Mouse (Mus musculus) embryonic facial prominence, embryonic 14.5 days (tissue): Measurements from ENCODE around the gene Tbc1d7. TPM values are rescaled to one million over a fixed set of nuclear protein-coding genes. Genes with fewer than 3 reads are reported as not detected.

ENCODE experiments used
- ATAC-seq: fragments of 200-750 bp; cut with Nextera tagmentation; 2 replicates; pipeline ENCODE4 v1.8.0; 2017; ENCODE audit warnings: low read depth, moderate number of reproducible peaks, moderate TSS enrichment
- DNase-seq: peaks from one replicate; pipeline ENCODE4 v3.0.0-alpha.2; 2015; ENCODE audit warnings: low spot score
- H3K27ac ChIP-seq: fragments of 300-500 bp; sonication (generic); replicated peaks from 2 replicates; pipeline ENCODE4 v1.5.1; 2014; ENCODE audit warnings: low read depth, mild to moderate bottlenecking, low read length, moderate library complexity
- H3K27me3 ChIP-seq: fragments of 300-500 bp; sonication (generic); replicated peaks from 2 replicates; pipeline ENCODE4 v1.6.1; 2014; ENCODE audit warnings: low read length; ENCODE audit not compliant: control insufficient read depth, insufficient read depth
- H3K36me3 ChIP-seq: fragments of 300-500 bp; sonication (generic); 2 replicates; pipeline ENCODE4 v1.6.1; 2014; ENCODE audit warnings: low read length, mixed read lengths; ENCODE audit not compliant: control insufficient read depth, insufficient read depth
- H3K4me1 ChIP-seq: fragments of 300-500 bp; sonication (generic); 2 replicates; pipeline ENCODE4 v1.6.1; 2014; ENCODE audit warnings: antibody characterized with exemption, low read length; ENCODE audit not compliant: control insufficient read depth, insufficient read depth
- H3K4me2 ChIP-seq: fragments of 300-500 bp; sonication (generic); 2 replicates; pipeline ENCODE4 v1.6.1; 2014; ENCODE audit warnings: low read depth, mild to moderate bottlenecking, low read length, moderate library complexity, mixed read lengths
- H3K4me3 ChIP-seq: fragments of 300-500 bp; sonication (generic); 2 replicates; pipeline ENCODE4 v1.5.1; 2014; ENCODE audit warnings: low read depth, mild to moderate bottlenecking, low read length
- H3K9ac ChIP-seq: fragments of 300-500 bp; sonication (generic); 2 replicates; pipeline ENCODE4 v1.6.1; 2014; ENCODE audit warnings: low read depth, mild to moderate bottlenecking, low read length, moderate library complexity, mixed read lengths
- H3K9me3 ChIP-seq: fragments of 300-500 bp; sonication (generic); 2 replicates; pipeline ENCODE4 v1.6.1; 2016; ENCODE audit warnings: low read length; ENCODE audit not compliant: control insufficient read depth
- WGBS: fragments of 180-500 bp; shearing (Covaris S2); extraction: QIAGEN DNeasy Blood & Tissue Kit; methylation state at CpG from one replicate; pipeline ENCODE4 v1.1.7; 2014; 5-methylcytosine and 5-hydroxymethylcytosine counted together
- polyA plus RNA-seq: library from polyadenylated mRNA; unstranded; fragments of >200 nt; fragmentation: Nextera tagmentation; extraction: Ambion mirVana; gene quantifications from 2 replicates; pipeline ENCODE4 v1.2.1, GENCODE M21; 2014

The Tbc1d7 gene
- polyA plus RNA-seq, 1 experiment from 2014 or later: 45.9 TPM

DNA sequence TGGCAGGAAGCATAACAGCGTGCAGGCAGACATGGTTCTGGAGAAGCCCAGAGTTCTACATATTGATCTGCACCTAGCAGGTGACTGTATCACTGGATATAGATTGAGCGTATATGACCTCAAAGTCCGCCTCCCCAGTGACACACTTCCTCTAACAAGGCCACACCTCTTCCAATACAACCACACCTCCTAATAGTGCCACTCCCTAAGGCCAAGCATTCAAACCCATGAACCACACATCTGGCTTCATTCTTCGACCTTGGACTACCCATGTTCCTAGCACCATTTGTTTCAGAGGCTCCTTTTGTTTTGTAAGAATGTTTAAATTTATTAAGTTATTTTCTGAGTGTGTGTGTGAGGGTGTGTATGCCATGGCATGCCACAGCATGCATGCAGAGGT lies 16.4 kb upstream of the Tbc1d7 start:
- no peaks in the 10 kb centered on the region for H3K36me3 ChIP-seq

DNA sequence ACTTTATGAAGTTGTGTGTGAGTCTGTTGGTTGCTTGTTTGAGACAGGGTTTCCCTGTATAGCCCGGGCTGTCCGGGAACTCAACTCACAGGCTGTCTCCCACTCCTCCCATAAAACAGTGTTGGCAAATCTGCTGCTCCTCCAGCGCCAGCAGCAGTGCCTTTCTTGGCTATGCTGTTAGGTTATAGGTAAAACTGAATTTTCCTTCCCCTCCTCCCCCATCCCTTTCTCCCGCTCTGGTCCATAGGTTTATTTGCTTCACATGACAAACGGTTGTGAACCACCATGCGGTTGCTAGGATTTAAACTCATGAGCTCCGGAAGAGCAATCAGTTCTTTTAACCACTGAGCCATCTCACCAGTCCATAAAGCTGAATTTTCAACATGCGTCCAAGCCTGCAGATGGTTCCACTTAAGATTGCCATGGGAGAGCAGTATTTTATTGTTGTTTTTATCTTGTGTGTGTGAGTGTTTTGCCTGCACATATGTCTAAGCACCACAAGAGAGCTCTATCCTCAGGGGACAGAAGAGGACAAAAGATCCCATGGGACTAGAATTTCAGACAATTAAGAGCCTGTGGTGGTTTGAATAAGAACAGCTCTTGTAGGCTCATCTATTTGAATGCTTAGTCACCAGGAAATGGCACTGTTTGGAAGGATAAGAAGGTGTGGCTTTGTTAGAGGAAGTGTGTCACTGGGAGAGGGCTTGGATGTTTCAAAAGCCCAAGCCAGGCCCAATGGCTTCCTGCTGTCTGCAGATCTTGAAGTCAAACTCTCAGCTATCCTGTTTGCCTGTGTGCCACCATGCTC lies 12.2 kb upstream of the Tbc1d7 start:
- 33% methylated on average over 8 of the region's 8 CpGs for WGBS
- no peaks in the 10 kb centered on the region for H3K36me3 ChIP-seq
- peak overlapping the region; percentile 40; the same call in 1 of the 2 replicates for H3K9ac ChIP-seq
- peak; percentile 60 for DNase-seq
- ATAC-seq: peak; percentile 65
- no peaks in the 10 kb centered on the region; the same call in 1 of the 2 replicates for H3K27me3 ChIP-seq
- H3K4me1 ChIP-seq: peaks cover 3% of the 10 kb centered on the region; the same call in 1 of the 2 replicates
- H3K27ac ChIP-seq: peak overlapping the region; percentile 40
- H3K4me3 ChIP-seq: peak overlapping the region; percentile 39
- no peaks in the 10 kb centered on the region for H3K9me3 ChIP-seq
- H3K4me2 ChIP-seq: peak overlapping the region; percentile 57

More for the DNA sequence above, 16.4 kb upstream of the Tbc1d7 start:
- no peak overlapping the region for H3K4me3 ChIP-seq
- no peak overlapping the region for H3K9ac ChIP-seq
- peaks cover 11% of the 10 kb centered on the region for H3K4me1 ChIP-seq
- DNase-seq (no peak), ATAC-seq (no peak)
- no peaks in the 10 kb centered on the region for H3K9me3 ChIP-seq
- H3K27ac ChIP-seq: no peak overlapping the region
- no peak overlapping the region for H3K4me2 ChIP-seq
- no peaks in the 10 kb centered on the region for H3K27me3 ChIP-seq
- 89% methylated on average over 4 of the region's 4 CpGs for WGBS

DNA sequence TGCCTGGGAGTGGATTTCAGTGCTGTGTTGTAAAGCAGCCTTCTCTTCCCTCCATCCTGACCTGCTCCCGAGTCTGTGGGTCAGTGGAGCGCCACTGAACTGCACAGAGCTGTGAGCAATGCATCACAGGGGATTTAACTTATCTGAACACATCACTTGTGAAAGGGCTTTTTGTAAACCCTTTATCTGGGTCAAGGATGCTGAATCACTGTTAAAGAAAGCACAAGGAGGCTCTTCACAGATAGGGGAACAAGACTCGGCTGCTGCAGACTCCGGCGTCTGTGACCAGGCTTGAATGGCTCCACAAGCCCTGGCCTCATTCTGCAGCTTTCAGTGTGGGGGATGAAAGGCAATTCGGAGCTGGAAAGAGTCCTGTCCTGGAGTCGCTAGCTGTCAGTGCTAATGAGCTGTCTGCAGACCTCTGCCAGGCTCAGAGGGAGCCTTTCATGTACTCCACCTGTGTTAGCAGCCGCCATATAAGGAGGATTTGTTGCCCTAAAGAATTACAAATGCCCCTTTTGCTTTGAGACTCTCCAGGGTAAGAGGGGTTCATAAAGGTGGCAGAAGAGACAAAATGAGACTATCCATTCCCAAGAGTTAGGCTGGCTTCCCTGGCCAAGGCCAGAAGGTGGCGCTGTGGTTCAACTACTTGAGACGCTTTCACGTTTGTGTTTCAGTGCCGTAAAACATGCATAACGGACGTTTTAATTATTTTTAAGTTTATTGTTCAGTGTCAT lies 11.3 kb upstream of the Tbc1d7 start:
- no peaks in the 10 kb centered on the region; the same call in 1 of the 2 replicates for H3K27me3 ChIP-seq
- H3K9ac ChIP-seq: peak overlapping the region; percentile 40; the same call in 1 of the 2 replicates
- peak overlapping the region; percentile 40 for H3K27ac ChIP-seq
- H3K36me3 ChIP-seq: no peaks in the 10 kb centered on the region
- H3K9me3 ChIP-seq: no peaks in the 10 kb centered on the region
- WGBS: 20% methylated on average over 14 of the region's 14 CpGs
- peak overlapping the region; percentile 57 for H3K4me2 ChIP-seq
- DNase-seq: peak; percentile 91
- ATAC-seq: peak; percentile 70; the same call in 1 of the 2 replicates
- H3K4me3 ChIP-seq: peak overlapping the region; percentile 39
- H3K4me1 ChIP-seq: peaks cover 3% of the 10 kb centered on the region; the same call in 1 of the 2 replicates

DNA sequence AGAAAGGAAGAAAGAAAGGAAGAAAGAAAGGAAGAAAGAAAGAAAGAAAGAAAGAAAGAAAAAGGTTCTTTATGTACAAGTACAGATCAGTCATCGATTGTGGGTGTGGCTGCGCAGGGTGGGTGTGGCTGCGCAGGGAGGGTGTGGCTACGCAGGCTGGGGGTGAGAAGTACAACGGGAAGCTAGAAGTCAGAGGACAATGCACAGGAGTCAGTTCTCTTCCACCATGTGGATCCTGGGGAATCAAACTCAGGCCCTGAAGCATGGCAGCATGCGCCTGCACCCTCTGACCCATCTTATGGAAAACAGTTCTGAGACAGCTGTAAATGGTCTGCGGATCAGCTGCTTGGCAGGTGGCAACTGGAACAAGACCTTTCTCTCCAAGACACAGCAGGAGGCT lies 9.8 kb upstream of the Tbc1d7 start:
- H3K4me3 ChIP-seq: no peak overlapping the region
- no peak overlapping the region for H3K27ac ChIP-seq
- DNase-seq (no peak), ATAC-seq (no peak)
- no peaks in the 10 kb centered on the region for H3K36me3 ChIP-seq
- H3K4me2 ChIP-seq: no peak overlapping the region
- peaks cover 3% of the 10 kb centered on the region; the same call in 1 of the 2 replicates for H3K4me1 ChIP-seq
- H3K27me3 ChIP-seq: no peaks in the 10 kb centered on the region; the same call in 1 of the 2 replicates
- no peaks in the 10 kb centered on the region for H3K9me3 ChIP-seq
- 62% methylated on average over 7 of the region's 7 CpGs for WGBS
- no peak overlapping the region for H3K9ac ChIP-seq

DNA sequence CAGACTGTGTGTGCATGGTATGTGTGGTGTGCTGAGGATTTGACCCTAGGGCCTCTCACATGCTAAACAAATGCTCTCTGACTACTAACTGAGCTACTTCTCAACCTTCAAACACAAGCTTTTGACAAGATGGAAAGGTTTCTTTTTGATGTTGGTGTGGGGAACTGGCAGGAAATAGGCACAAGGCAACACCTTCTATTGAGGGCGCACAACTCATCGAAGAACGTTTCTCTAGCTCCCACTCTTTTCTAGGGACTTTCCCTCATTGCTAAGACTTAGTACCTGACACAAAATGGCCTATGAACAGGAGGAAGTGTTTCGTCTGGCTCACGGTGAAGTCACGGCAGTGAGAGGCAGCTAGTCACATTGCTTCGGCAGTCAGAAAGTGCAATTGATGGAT lies 6.0 kb upstream of the Tbc1d7 start:
- Histone ChIP-seq H3K36me3 (no peaks in the 10 kb centered on the region), H3K9me3 (no peaks in the 10 kb centered on the region), H3K9ac (no peak overlapping the region), H3K4me2 (no peak overlapping the region), H3K27me3 (no peaks in the 10 kb centered on the region; the same call in 1 of the 2 replicates), H3K4me3 (no peak overlapping the region), H3K27ac (no peak overlapping the region), H3K4me1 (0 out of 2 replicates have a peak, but pooled peaks cover under 1% of the 10 kb centered on the region)
- DNase-seq (no peak), ATAC-seq (no peak)
- 83% methylated on average over 7 of the region's 7 CpGs for WGBS

DNA sequence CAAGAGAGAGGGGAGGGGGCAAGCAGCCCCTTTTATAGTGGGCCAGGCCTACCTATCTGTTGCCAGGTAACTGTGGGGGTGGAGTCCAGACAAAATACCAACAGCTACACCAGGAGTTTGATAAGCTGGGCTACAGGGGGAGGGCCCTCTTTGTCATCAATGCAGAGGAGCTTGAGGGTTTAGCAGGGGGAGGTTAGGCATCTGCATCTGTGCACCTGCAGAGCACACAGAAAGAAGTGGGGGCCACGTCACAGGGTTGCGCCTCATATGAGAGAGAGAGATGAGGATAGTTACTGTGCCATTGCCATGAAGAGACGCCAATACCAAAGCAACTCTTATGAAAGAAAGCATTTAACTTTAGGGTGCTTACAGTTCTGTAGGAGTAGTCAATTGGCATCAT lies 5.4 kb upstream of the Tbc1d7 start:
- H3K9ac ChIP-seq: no peak overlapping the region
- DNase-seq: no peak
- no peak for ATAC-seq
- no peaks in the 10 kb centered on the region for H3K36me3 ChIP-seq
- H3K4me3 ChIP-seq: no peak overlapping the region
- H3K27me3 ChIP-seq: no peaks in the 10 kb centered on the region
- H3K4me2 ChIP-seq: no peak overlapping the region
- peaks cover 7% of the 10 kb centered on the region; the same call in 1 of the 2 replicates for H3K4me1 ChIP-seq
- no peaks in the 10 kb centered on the region for H3K9me3 ChIP-seq
- no peak overlapping the region for H3K27ac ChIP-seq
- 93% methylated on average over 3 of the region's 3 CpGs for WGBS

DNA sequence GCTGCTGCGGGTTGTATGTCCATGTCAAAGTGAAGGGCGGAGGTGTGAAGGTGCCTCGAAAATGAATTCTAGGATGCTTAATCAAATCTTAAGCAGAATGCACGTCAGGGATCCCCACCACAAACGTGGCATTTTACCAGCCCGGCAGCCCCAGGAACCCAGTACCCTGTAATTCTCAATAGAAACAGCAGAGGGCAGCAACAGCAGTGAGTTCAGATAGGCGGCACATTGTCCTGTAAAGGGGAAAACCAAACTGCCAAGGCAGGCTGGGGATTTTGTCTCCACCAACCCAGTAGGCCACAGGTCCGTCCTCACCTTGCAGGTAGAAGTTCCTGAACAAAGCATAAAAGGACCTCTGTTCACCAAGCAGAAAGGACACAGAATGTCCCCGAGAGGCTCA lies 2.0 kb upstream of the Tbc1d7 start:
- 15% methylated on average over 9 of the region's 9 CpGs for WGBS
- Histone ChIP-seq H3K9ac (no peak overlapping the region), H3K4me3 (no peak overlapping the region), H3K4me1 (peaks cover 7% of the 10 kb centered on the region; the same call in 1 of the 2 replicates), H3K4me2 (0 out of 2 replicates have a peak overlapping the region, but pooled peaks have one; percentile 3), H3K27ac (no peak overlapping the region), H3K36me3 (peaks cover 4% of the 10 kb centered on the region; the same call in 1 of the 2 replicates), H3K27me3 (no peaks in the 10 kb centered on the region), H3K9me3 (no peaks in the 10 kb centered on the region)
- DNase-seq (peak; percentile 74), ATAC-seq (no peak)

DNA sequence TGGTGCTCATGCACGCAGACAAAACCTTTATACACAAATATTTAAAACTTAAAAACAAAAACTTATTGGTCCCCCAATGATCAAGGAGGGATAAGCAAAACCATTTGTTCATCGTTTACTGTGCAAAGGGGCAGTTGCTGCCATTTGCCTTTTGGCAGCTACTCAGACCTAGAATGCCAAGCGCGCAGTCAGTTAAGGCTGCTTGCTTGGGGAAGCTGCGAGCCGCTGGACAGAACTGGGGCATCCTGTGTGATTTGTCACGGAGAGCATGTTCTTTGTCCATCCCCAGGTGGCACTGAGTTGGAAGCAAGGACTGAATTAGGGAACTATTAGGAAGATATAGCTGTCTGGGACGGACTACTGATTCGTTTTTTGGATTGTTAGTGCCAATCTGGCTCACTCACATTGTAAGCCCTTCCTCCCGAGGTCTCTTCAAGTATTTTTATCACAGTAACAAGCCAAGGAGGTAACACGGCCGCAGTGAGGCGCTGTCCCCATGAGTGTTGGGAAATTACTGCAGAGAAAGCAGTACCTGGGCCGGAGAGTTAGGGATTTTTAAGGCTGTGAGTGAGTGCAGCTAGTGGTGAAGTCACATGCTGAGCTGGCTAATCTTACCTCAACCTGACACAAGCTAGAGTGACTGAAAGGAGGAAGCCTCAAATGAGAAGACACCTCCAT lies 874 bp upstream of the Tbc1d7 start:
- no peaks in the 10 kb centered on the region for H3K9me3 ChIP-seq
- peak overlapping the region; percentile 80; the same call in 1 of the 2 replicates for H3K27ac ChIP-seq
- ATAC-seq (no peak), DNase-seq (no peak)
- peak overlapping the region; percentile 76 for H3K4me2 ChIP-seq
- no peaks in the 10 kb centered on the region for H3K27me3 ChIP-seq
- peaks cover 7% of the 10 kb centered on the region; the same call in 1 of the 2 replicates for H3K36me3 ChIP-seq
- 39% methylated on average over 14 of the region's 14 CpGs for WGBS
- H3K4me3 ChIP-seq: peak overlapping the region; percentile 76
- peak overlapping the region; percentile 87 for H3K9ac ChIP-seq
- peaks cover 7% of the 10 kb centered on the region; the same call in 1 of the 2 replicates for H3K4me1 ChIP-seq
